Mouse (Mus musculus): Measurements from ENCODE around the gene Creg2. TPM values are rescaled to one million over a fixed set of nuclear protein-coding genes. Genes with fewer than 3 reads are reported as not detected.

Gene Creg2
- polyA plus RNA-seq, 2 experiments: 0.14 to 0.15 TPM

DNA sequence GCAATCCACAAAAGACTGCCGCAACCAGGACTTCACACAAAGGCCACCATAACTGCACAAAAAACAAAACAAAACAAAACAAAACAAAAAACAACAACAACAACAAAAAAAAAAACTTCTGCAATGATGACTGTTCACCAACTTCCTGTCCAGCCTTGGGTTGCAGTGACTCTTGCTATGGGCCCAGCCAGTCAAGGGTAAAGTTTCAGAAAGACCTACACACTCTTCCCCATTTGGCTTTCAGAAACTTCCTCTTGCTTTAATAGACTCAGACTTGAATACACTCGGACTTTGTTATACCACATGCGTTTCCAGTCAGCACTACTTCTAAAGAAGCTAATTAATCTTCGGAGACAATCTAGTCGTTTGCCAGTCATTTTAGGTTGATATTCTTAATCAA, 61.1 kb downstream of the Creg2 start:
- Histone ChIP-seq H3K4me2 (replicated peaks; ENCODE audit: low read depth, low read length, severe bottlenecking) (no peak overlapping the region), H3K9ac (ENCODE audit: low read depth, low read length, severe bottlenecking) (no peak overlapping the region), H3K4me1 (ENCODE audit: control insufficient read depth, insufficient read depth, low read length) (no peaks in the 10 kb centered on the region), H3K4me3 (replicated peaks; ENCODE audit: low read length) (no peak overlapping the region), H3K27me3 (ENCODE audit: control insufficient read depth, insufficient read depth, low read length) (no peaks in the 10 kb centered on the region), H3K27ac (replicated peaks; ENCODE audit: low read depth, low read length) (no peak overlapping the region), H3K36me3 (ENCODE audit: control insufficient read depth, insufficient read depth, low read length) (no peaks in the 10 kb centered on the region), H3K9me3 (ENCODE audit: control insufficient read depth, low read length) (no peaks in the 10 kb centered on the region)
- ATAC-seq (ENCODE audit: low FRiP score, low read depth) (no peak), DNase-seq (ENCODE audit: low spot score) (no peak)
- TF ChIP-seq POLR2A (IDR thresholded peaks at IDR 0.05; ENCODE audit: borderline replicate concordance, extremely low read depth, insufficient read depth, insufficient read length): no peak
- WGBS: 64% methylated on average over 5 of the region's 5 CpGs

- H3K4me2 ChIP-seq (replicated peaks; ENCODE audit: low read depth, low read length, severe bottlenecking): no peak overlapping the region
- no peak overlapping the region for H3K4me3 ChIP-seq (replicated peaks; ENCODE audit: low read length)
- no peak for ATAC-seq (ENCODE audit: low FRiP score, low read depth)
- no peaks in the 10 kb centered on the region for H3K27me3 ChIP-seq (ENCODE audit: control insufficient read depth, insufficient read depth, low read length)
- no peaks in the 10 kb centered on the region for H3K4me1 ChIP-seq (ENCODE audit: control insufficient read depth, insufficient read depth, low read length)
- no peaks in the 10 kb centered on the region for H3K36me3 ChIP-seq (ENCODE audit: control insufficient read depth, insufficient read depth, low read length)
- no peak for DNase-seq (ENCODE audit: low spot score)
- H3K27ac ChIP-seq (replicated peaks; ENCODE audit: low read depth, low read length): no peak overlapping the region
- no peak for TF ChIP-seq POLR2A (IDR thresholded peaks at IDR 0.05; ENCODE audit: borderline replicate concordance, extremely low read depth, insufficient read depth, insufficient read length)
- no peak overlapping the region for H3K9ac ChIP-seq (ENCODE audit: low read depth, low read length, severe bottlenecking)
- no peaks in the 10 kb centered on the region for H3K9me3 ChIP-seq (ENCODE audit: control insufficient read depth, low read length)
- WGBS: 59% methylated on average over 9 of the region's 9 CpGs
These were observed 65.9 kb downstream of the Creg2 start for GRCm38 (mm10) chr1:39585416-39585815.

GRCm38 (mm10) chr1:39583173-39583572, 68.1 kb downstream of the Creg2 start:
- no peak for TF ChIP-seq POLR2A (IDR thresholded peaks at IDR 0.05; ENCODE audit: borderline replicate concordance, extremely low read depth, insufficient read depth, insufficient read length)
- H3K9me3 ChIP-seq (ENCODE audit: control insufficient read depth, low read length): no peaks in the 10 kb centered on the region
- no peak overlapping the region for H3K9ac ChIP-seq (ENCODE audit: low read depth, low read length, severe bottlenecking)
- no peaks in the 10 kb centered on the region for H3K4me1 ChIP-seq (ENCODE audit: control insufficient read depth, insufficient read depth, low read length)
- no peak overlapping the region for H3K27ac ChIP-seq (replicated peaks; ENCODE audit: low read depth, low read length)
- no peak overlapping the region for H3K4me2 ChIP-seq (replicated peaks; ENCODE audit: low read depth, low read length, severe bottlenecking)
- no peak overlapping the region for H3K4me3 ChIP-seq (replicated peaks; ENCODE audit: low read length)
- DNase-seq (ENCODE audit: low spot score) (no peak), ATAC-seq (ENCODE audit: low FRiP score, low read depth) (no peak)
- no peaks in the 10 kb centered on the region for H3K27me3 ChIP-seq (ENCODE audit: control insufficient read depth, insufficient read depth, low read length)
- 87% methylated on average over 9 of the region's 9 CpGs for WGBS
- no peaks in the 10 kb centered on the region for H3K36me3 ChIP-seq (ENCODE audit: control insufficient read depth, insufficient read depth, low read length)

GRCm38 (mm10) chr1:39581215-39581614, 70.1 kb downstream of the Creg2 start:
- H3K27me3 ChIP-seq (ENCODE audit: control insufficient read depth, insufficient read depth, low read length): no peaks in the 10 kb centered on the region
- no peak overlapping the region for H3K4me3 ChIP-seq (replicated peaks; ENCODE audit: low read length)
- no peaks in the 10 kb centered on the region for H3K9me3 ChIP-seq (ENCODE audit: control insufficient read depth, low read length)
- ATAC-seq (ENCODE audit: low FRiP score, low read depth) (no peak), DNase-seq (ENCODE audit: low spot score) (no peak)
- H3K36me3 ChIP-seq (ENCODE audit: control insufficient read depth, insufficient read depth, low read length): no peaks in the 10 kb centered on the region
- H3K27ac ChIP-seq (replicated peaks; ENCODE audit: low read depth, low read length): no peak overlapping the region
- H3K9ac ChIP-seq (ENCODE audit: low read depth, low read length, severe bottlenecking): no peak overlapping the region
- H3K4me1 ChIP-seq (ENCODE audit: control insufficient read depth, insufficient read depth, low read length): 0 out of 2 replicates have a peak, but pooled peaks cover 2% of the 10 kb centered on the region
- WGBS: 78% methylated on average over 2 of the region's 3 CpGs
- no peak for TF ChIP-seq POLR2A (IDR thresholded peaks at IDR 0.05; ENCODE audit: borderline replicate concordance, extremely low read depth, insufficient read depth, insufficient read length)
- no peak overlapping the region for H3K4me2 ChIP-seq (replicated peaks; ENCODE audit: low read depth, low read length, severe bottlenecking)

DNA sequence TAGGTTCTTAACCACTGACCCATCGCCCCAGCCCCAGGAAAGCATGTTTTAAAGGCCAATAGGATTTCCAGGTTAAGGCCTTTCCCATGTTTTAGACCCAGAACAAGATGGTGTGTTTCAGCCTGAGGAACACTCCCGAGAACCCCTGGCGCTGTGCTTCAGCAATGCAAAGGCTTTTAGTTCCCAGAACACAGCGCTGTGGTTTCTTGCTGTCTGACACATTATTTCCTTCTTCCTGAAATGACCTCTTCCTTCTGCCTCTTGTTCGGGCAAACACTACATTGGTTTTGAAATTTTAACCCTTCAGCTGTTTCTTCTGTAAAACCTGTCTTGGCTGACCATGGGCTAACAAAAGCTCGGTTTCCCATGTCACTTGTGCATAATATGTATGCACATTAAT, 72.1 kb downstream of the Creg2 start:
- ATAC-seq (ENCODE audit: low FRiP score, low read depth): no peak
- 77% methylated on average over 6 of the region's 6 CpGs for WGBS
- no peak overlapping the region for H3K27ac ChIP-seq (replicated peaks; ENCODE audit: low read depth, low read length)

DNA sequence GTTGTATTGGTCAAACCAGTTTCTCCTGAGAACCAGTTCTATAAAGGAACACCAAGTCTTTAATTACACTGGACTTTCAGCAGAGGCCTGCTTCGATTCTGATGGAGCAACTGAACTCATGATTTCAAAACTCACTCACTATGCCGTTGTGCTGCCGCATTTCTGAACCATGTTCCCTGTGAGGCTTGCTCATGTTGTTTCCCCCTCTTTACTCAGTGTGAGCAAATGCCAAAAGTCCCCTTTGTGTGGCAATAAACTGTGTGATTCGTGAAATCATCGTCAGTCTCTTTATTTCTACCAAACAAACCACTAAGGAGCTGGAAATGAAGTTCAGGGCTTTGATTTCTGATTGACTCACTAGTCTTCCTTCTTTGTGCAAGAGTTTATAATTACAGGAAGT, 72.8 kb downstream of the Creg2 start:
- no peak for ATAC-seq (ENCODE audit: low FRiP score, low read depth)
- H3K4me1 ChIP-seq (ENCODE audit: control insufficient read depth, insufficient read depth, low read length): peaks cover 19% of the 10 kb centered on the region
- H3K4me3 ChIP-seq (replicated peaks; ENCODE audit: low read length): no peak overlapping the region
- no peak overlapping the region for H3K27ac ChIP-seq (replicated peaks; ENCODE audit: low read depth, low read length)
- no peak overlapping the region for H3K9ac ChIP-seq (ENCODE audit: low read depth, low read length, severe bottlenecking)
- no peak overlapping the region for H3K4me2 ChIP-seq (replicated peaks; ENCODE audit: low read depth, low read length, severe bottlenecking)
- WGBS: 60% methylated on average over 5 of the region's 5 CpGs
- TF ChIP-seq POLR2A (IDR thresholded peaks at IDR 0.05; ENCODE audit: borderline replicate concordance, extremely low read depth, insufficient read depth, insufficient read length): no peak
- H3K9me3 ChIP-seq (ENCODE audit: control insufficient read depth, low read length): no peaks in the 10 kb centered on the region
- no peaks in the 10 kb centered on the region for H3K36me3 ChIP-seq (ENCODE audit: control insufficient read depth, insufficient read depth, low read length)
- no peaks in the 10 kb centered on the region for H3K27me3 ChIP-seq (ENCODE audit: control insufficient read depth, insufficient read depth, low read length)
- DNase-seq (ENCODE audit: low spot score): no peak

More for the DNA sequence above, 72.1 kb downstream of the Creg2 start:
- no peak overlapping the region for H3K4me2 ChIP-seq (replicated peaks; ENCODE audit: low read depth, low read length, severe bottlenecking)
- H3K9ac ChIP-seq (ENCODE audit: low read depth, low read length, severe bottlenecking): no peak overlapping the region
- H3K9me3 ChIP-seq (ENCODE audit: control insufficient read depth, low read length): no peaks in the 10 kb centered on the region
- H3K27me3 ChIP-seq (ENCODE audit: control insufficient read depth, insufficient read depth, low read length): no peaks in the 10 kb centered on the region
- no peak for TF ChIP-seq POLR2A (IDR thresholded peaks at IDR 0.05; ENCODE audit: borderline replicate concordance, extremely low read depth, insufficient read depth, insufficient read length)
- no peak overlapping the region for H3K4me3 ChIP-seq (replicated peaks; ENCODE audit: low read length)
- peaks cover 19% of the 10 kb centered on the region for H3K4me1 ChIP-seq (ENCODE audit: control insufficient read depth, insufficient read depth, low read length)
- no peak for DNase-seq (ENCODE audit: low spot score)
- no peaks in the 10 kb centered on the region for H3K36me3 ChIP-seq (ENCODE audit: control insufficient read depth, insufficient read depth, low read length)

All from limb, embryonic 14.5 days (tissue).